Mouse (Mus musculus): ENCODE measurements around the gene Mrpl34.

GRCm38 (mm10) chr8:71422121-71422520 is 42.6 kb upstream of the Mrpl34 start:
- TF ChIP-seq CTCF (IDR thresholded peaks at IDR 0.05; ENCODE audit: control insufficient read depth, insufficient read depth, insufficient replicate concordance, low read depth, low read length), result no peak
- TF ChIP-seq POLR2A (IDR thresholded peaks at IDR 0.05; ENCODE audit: control insufficient read depth, low read depth, low read length), result no peak

Measured in testis, adult 2 months (tissue).